Mouse (Mus musculus): ENCODE measurements around the gene Jade3.

GRCm38 (mm10) chrX:20497682-20498081 lies 72.2 kb downstream of the Jade3 start:
- TF ChIP-seq USF1 (IDR thresholded peaks at IDR 0.05; ENCODE audit: low read depth, low read length) (no peak), MAFK (IDR thresholded peaks at IDR 0.05; ENCODE audit: borderline replicate concordance, low read depth, low read length) (no peak), POLR2A (IDR thresholded peaks at IDR 0.05; ENCODE audit: control insufficient read depth in 1 of 2, insufficient read depth in 1 of 2, low read depth in 1 of 2, low read length in 2 of 2, poor library complexity in 1 of 2) (no peak), POLR2AphosphoS2 (IDR thresholded peaks at IDR 0.05; ENCODE audit: low read length) (no peak), RAD21 (IDR thresholded peaks at IDR 0.05; ENCODE audit: low read depth, low read length) (peak; percentile 54), ZKSCAN1 (IDR thresholded peaks at IDR 0.05; ENCODE audit: low read depth, low read length) (no peak), GATA1 (IDR thresholded peaks at IDR 0.05; ENCODE audit: low read depth, low read length) (no peak), CTCF (IDR thresholded peaks at IDR 0.05 in 2 of 3, conservative IDR thresholded peaks at IDR 0.05 in 1 of 3; ENCODE audit: control insufficient read depth in 1 of 3, insufficient read depth in 1 of 3, low read depth in 2 of 3, low read length in 3 of 3, poor library complexity in 1 of 3, severe bottlenecking in 1 of 3) (peak in 1 of 3 experiments; percentile 37; a peak in 2 of 6 replicates), RCOR1 (IDR thresholded peaks at IDR 0.05; ENCODE audit: low read depth, low read length) (no peak), JUND (IDR thresholded peaks at IDR 0.05; ENCODE audit: low read depth, low read length) (no peak), UBTF (IDR thresholded peaks at IDR 0.05; ENCODE audit: borderline replicate concordance, insufficient read depth, low read depth, low read length) (no peak), TCF12 (IDR thresholded peaks at IDR 0.05; ENCODE audit: low read depth, low read length) (no peak), CHD1 (IDR thresholded peaks at IDR 0.05; ENCODE audit: low read depth, low read length) (no peak), ZC3H11A (IDR thresholded peaks at IDR 0.05; ENCODE audit: low read depth, low read length) (no peak)

Data from MEL (cell line).